Mouse (Mus musculus) thymus, postnatal 0 days (tissue): ENCODE measurements at regions not wholly inside any gene's neighbourhood (a gene's known extent, or its start where the extent isn't known, plus 50 kb on each side); places are given as distances from the start of the nearest gene placed in this dataset. TPM values are rescaled to one million over a fixed set of nuclear protein-coding genes. Genes with fewer than 3 reads are reported as not detected.

Experiments
- DNase-seq: peaks from one replicate; pipeline ENCODE4 v3.0.0-alpha.2; 2015; ENCODE audit warnings: low spot score
- microRNA-seq: library from miRNA; unstranded; fragments of <30 nt; microRNA quantifications from one replicate; pipeline ENCODE4, GENCODE M21; 2016; ENCODE audit warnings: borderline number of aligned reads

DNA sequence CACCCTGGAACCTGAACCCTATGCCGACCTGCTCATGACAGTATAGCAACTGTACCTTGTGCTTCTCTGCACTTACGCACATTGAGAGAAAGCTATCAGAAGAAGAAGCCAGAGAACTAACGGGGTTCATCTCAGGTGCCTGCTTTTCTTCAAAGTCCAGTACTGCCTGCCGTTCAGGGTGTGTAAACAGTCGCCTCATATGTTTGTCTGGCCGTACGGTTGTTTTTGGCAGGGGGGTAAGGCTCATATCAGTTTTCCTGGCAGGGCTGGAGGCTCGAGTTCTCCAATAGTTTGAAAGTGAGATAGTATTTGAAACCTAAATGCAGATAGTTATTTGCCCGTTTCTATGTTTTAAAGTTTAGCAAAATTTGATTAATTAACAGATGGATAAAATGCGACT lies 54.9 kb upstream of the Zfp507 start:
- no peak for DNase-seq

Small RNA genes lying in the stretch of these regions (microRNA-seq; reads per million reads assigned to microRNA genes)
- not detected for gene Gm23292
